Mouse (Mus musculus): ENCODE measurements around the gene Sema4f.
A peak's percentile ranks its signal among the peaks of the same experiment; 100 is the strongest.

DNA sequence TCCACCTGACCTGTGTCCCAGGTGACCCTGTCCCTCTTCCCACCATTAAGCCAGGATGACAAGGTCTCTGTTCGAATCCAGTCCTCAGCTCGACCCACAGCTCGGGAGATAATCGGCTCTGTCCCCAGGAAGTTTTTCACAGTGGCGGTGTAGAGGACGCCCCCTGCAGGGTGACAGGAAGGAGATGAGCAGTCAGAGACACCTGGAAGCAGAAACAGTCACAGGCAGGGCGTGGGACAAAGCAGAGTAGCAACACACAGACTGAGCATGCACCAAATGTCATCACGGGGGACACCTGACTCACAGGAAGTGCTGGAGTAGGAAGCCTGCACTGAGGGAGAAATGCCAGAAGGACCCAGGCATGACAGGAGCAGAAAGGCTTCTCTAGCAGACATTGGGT lies 20.0 kb downstream of the Sema4f start:
- TF ChIP-seq CTCF (IDR thresholded peaks at IDR 0.05; ENCODE audit: low read depth), result 0 out of 2 replicates have a peak, but pooled peaks have one; percentile 15
- TF ChIP-seq EP300 (IDR thresholded peaks at IDR 0.05; ENCODE audit: low read depth), result no peak

All from liver, embryonic 14.5 days (tissue).